ENCODE assay signal across 9 mouse cellular contexts in the genomic region with DNA sequence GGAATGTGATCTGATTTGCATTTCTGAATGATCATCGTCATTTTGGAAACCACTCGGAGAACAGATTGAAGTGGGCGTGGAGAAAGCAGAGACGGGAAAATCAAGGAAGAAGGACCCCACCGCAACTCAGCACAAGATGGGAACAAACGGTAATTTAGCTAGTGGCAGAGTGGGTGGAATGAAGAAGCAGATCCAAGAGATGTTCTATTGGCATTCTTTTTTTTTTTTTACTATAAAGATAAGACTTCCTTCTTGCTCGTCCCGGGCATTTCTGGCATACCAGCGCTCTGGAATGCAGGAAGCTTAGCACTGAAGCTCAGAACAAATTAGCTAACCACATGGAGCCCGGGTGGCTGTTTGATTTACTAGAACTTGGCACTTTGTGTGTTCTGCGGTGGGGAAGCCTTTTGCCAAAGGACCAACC.
A peak's percentile ranks its signal among the peaks of the same experiment; 100 is the strongest.
DNase-seq lines count a peak whose midpoint lies in the region; ATAC-seq and TF ChIP-seq lines count a peak whose summit lies in the region.
"Had no signal": no experiment of that assay in that cellular context is flagged by ENCODE, and none has a peak within 500 bp of the region (broad histone marks: within the 10 kb centered on the region; RNA-seq: fewer than 3 reads in every experiment).

No protein-coding gene starts in this region.

- H3K9ac ChIP-seq in kidney, embryonic 14.5 days (ENCODE audit: low read depth, low read length) = no peak overlapping the region
- no peak overlapping the region for H3K9ac ChIP-seq in embryonic facial prominence, embryonic 13.5 days
- no peak overlapping the region for H3K9ac ChIP-seq in kidney, postnatal 0 days (ENCODE audit: low read depth, low read length)
- H3K9ac ChIP-seq in forebrain, embryonic 15.5 days (replicated peaks) = no peak overlapping the region
- H3K9ac ChIP-seq: embryonic facial prominence, embryonic 12.5 days had no signal

- no peak for TF ChIP-seq CTCF in kidney, postnatal 0 days (IDR thresholded peaks at IDR 0.05; ENCODE audit: low read depth)

- no peak overlapping the region for H3K4me2 ChIP-seq in kidney, embryonic 14.5 days (replicated peaks; ENCODE audit: low read depth, low read length)
- no peak overlapping the region for H3K4me2 ChIP-seq in embryonic facial prominence, embryonic 13.5 days
- H3K4me2 ChIP-seq in kidney, postnatal 0 days (ENCODE audit: low read length) = no peak overlapping the region
- H3K4me2 ChIP-seq in forebrain, embryonic 15.5 days (replicated peaks) = no peak overlapping the region
- H3K4me2 ChIP-seq: embryonic facial prominence, embryonic 12.5 days had no signal

- H3K4me1 ChIP-seq in kidney, embryonic 14.5 days (ENCODE audit: control insufficient read depth, insufficient read depth, low read length) = peaks cover 13% of the 10 kb centered on the region
- H3K4me1 ChIP-seq in embryonic facial prominence, embryonic 13.5 days = peaks cover 28% of the 10 kb centered on the region
- H3K4me1 ChIP-seq in kidney, postnatal 0 days (replicated peaks; ENCODE audit: insufficient read depth, low read length) = peaks cover 16% of the 10 kb centered on the region
- H3K4me1 ChIP-seq in hindbrain, embryonic 10.5 days (replicated peaks) = peaks cover 44% of the 10 kb centered on the region
- H3K4me1 ChIP-seq in forebrain, embryonic 15.5 days = no peaks in the 10 kb centered on the region

- H3K36me3 ChIP-seq in kidney, embryonic 14.5 days (ENCODE audit: control insufficient read depth, insufficient read depth, low read length) = no peaks in the 10 kb centered on the region
- H3K36me3 ChIP-seq in embryonic facial prominence, embryonic 13.5 days = no peaks in the 10 kb centered on the region
- H3K36me3 ChIP-seq in kidney, postnatal 0 days (ENCODE audit: insufficient read depth, low read length) = no peaks in the 10 kb centered on the region
- no peaks in the 10 kb centered on the region; the same call in 1 of the 2 replicates for H3K36me3 ChIP-seq in hindbrain, embryonic 10.5 days
- no peaks in the 10 kb centered on the region for H3K36me3 ChIP-seq in forebrain, embryonic 15.5 days
- H3K36me3 ChIP-seq: embryonic facial prominence, embryonic 12.5 days had no signal

- no peaks in the 10 kb centered on the region for H3K27me3 ChIP-seq in kidney, embryonic 14.5 days (ENCODE audit: control insufficient read depth, insufficient read depth, low read length)
- no peaks in the 10 kb centered on the region for H3K27me3 ChIP-seq in embryonic facial prominence, embryonic 13.5 days
- no peaks in the 10 kb centered on the region for H3K27me3 ChIP-seq in kidney, postnatal 0 days (ENCODE audit: insufficient read depth, low read length)
- no peaks in the 10 kb centered on the region for H3K27me3 ChIP-seq in hindbrain, embryonic 10.5 days (ENCODE audit: insufficient read depth, poor library complexity, severe bottlenecking)
- H3K27me3 ChIP-seq in forebrain, embryonic 15.5 days = no peaks in the 10 kb centered on the region
- H3K27me3 ChIP-seq: embryonic facial prominence, embryonic 12.5 days had no signal

- no peak overlapping the region for H3K27ac ChIP-seq in kidney, embryonic 14.5 days (ENCODE audit: low read depth, low read length)
- peak overlapping the region; percentile 55 for H3K27ac ChIP-seq in embryonic facial prominence, embryonic 13.5 days
- H3K27ac ChIP-seq in kidney, postnatal 0 days = no peak overlapping the region
- H3K27ac ChIP-seq in hindbrain, embryonic 10.5 days = no peak overlapping the region
- H3K27ac ChIP-seq in forebrain, embryonic 15.5 days (replicated peaks) = no peak overlapping the region
- H3K27ac ChIP-seq: embryonic facial prominence, embryonic 12.5 days had no signal

- WGBS in kidney, embryonic 14.5 days = 80% methylated on average over 11 of the region's 11 CpGs
- 55% methylated on average over 11 of the region's 11 CpGs for WGBS in embryonic facial prominence, embryonic 13.5 days
- 55% methylated on average over 11 of the region's 11 CpGs for WGBS in kidney, postnatal 0 days
- 77% methylated on average over 11 of the region's 11 CpGs for WGBS in hindbrain, embryonic 10.5 days
- 78% methylated on average over 11 of the region's 11 CpGs for WGBS in forebrain, embryonic 15.5 days

- H3K9me3 ChIP-seq in kidney, embryonic 14.5 days (ENCODE audit: control insufficient read depth, low read length) = no peaks in the 10 kb centered on the region
- no peaks in the 10 kb centered on the region for H3K9me3 ChIP-seq in embryonic facial prominence, embryonic 13.5 days
- no peaks in the 10 kb centered on the region for H3K9me3 ChIP-seq in kidney, postnatal 0 days (replicated peaks; ENCODE audit: low read length)
- H3K9me3 ChIP-seq in hindbrain, embryonic 10.5 days = no peaks in the 10 kb centered on the region
- H3K9me3 ChIP-seq in forebrain, embryonic 15.5 days = no peaks in the 10 kb centered on the region
- H3K9me3 ChIP-seq: embryonic facial prominence, embryonic 12.5 days had no signal

- H3K4me3 ChIP-seq in kidney, embryonic 14.5 days (ENCODE audit: low read length) = no peak overlapping the region
- H3K4me3 ChIP-seq in embryonic facial prominence, embryonic 13.5 days = no peak overlapping the region
- H3K4me3 ChIP-seq in kidney, postnatal 0 days (replicated peaks; ENCODE audit: low read depth, low read length) = no peak overlapping the region
- no peak overlapping the region for H3K4me3 ChIP-seq in hindbrain, embryonic 10.5 days
- H3K4me3 ChIP-seq in forebrain, embryonic 15.5 days = no peak overlapping the region
- H3K4me3 ChIP-seq: embryonic facial prominence, embryonic 12.5 days had no signal

- DNase-seq in kidney, adult 18-20 months = peak; percentile 29
- DNase-seq in kidney, postnatal 0 days (ENCODE audit: low spot score) = peak; percentile 67
- DNase-seq in lung, postnatal 25 days (ENCODE audit: low spot score) = peak; percentile 65
- no peak for DNase-seq in hindbrain, embryonic 10.5 days (ENCODE audit: low spot score)
- no peak for DNase-seq in urinary bladder, postnatal 4 days (ENCODE audit: low spot score in 2 of 2)

- no peak for ATAC-seq in kidney, embryonic 14.5 days (ENCODE audit: low FRiP score, low TSS enrichment)
- ATAC-seq in embryonic facial prominence, embryonic 13.5 days (ENCODE audit: insufficient number of reproducible peaks, insufficient read depth, low FRiP score, low TSS enrichment, low read depth) = no peak
- no peak for ATAC-seq in kidney, postnatal 0 days (replicated peaks; ENCODE audit: low FRiP score, low read depth)
- no peak for ATAC-seq in forebrain, embryonic 15.5 days (replicated peaks)

Comparison
In these comparisons a context has a peak if more than half of its experiments do, and no peak if none do; other contexts are left out.
1. DNase-seq: peak in kidney, adult 18-20 months (single experiment), kidney, postnatal 0 days (single experiment) and lung, postnatal 25 days (single experiment); none in hindbrain, embryonic 10.5 days (single experiment) and urinary bladder, postnatal 4 days (0 of 2).